Mouse (Mus musculus): ENCODE measurements around the gene Gm20931. TPM values are rescaled to one million over a fixed set of nuclear protein-coding genes. Genes with fewer than 3 reads are reported as not detected.
"Not testable (repeated sequence)": the region's sequence is repeated elsewhere in the genome, so short reads cannot be mapped to it uniquely, and the experiment has no call there.

The Gm20931 gene
- not detected in 2 replicates for polyA plus RNA-seq (2014; fragmentation: Nextera tagmentation; extraction: Ambion mirVana)

DNA sequence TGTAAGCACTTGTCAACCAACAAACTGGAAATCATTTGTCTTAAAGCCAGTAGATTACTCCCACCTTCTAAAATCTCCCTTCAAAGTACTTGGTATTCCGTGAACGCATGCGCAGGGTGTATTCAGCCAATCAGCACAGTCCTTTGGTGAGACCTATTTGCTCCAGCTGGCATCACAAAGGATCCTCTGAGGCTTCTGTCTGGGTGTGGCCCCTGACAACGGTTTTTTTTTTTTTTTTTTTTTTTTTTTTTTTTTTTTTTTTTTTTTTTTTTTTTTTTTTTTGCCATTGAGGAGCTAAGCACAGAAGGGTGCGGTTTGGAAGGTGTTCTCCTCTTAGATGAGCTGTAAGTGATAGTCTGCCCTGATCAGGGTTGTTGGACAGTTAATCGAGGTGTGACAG is at the start of gene Gm20931:
TSS of gene Gm20931 (plus strand) at position 301 of the 400 bp plus-strand sequence.
- H3K9ac ChIP-seq (ENCODE audit: low read depth, low read length); H3K4me1 ChIP-seq (ENCODE audit: control insufficient read depth, insufficient read depth, low read length); H3K4me3 ChIP-seq (ENCODE audit: low read depth, low read length); H3K9me3 ChIP-seq (replicated peaks; ENCODE audit: control insufficient read depth, low read length); H3K36me3 ChIP-seq (ENCODE audit: control insufficient read depth, insufficient read depth, low read length); H3K27me3 ChIP-seq (ENCODE audit: control insufficient read depth, insufficient read depth, low read length); H3K27ac ChIP-seq (ENCODE audit: low read depth, low read length); ATAC-seq (replicated peaks; ENCODE audit: insufficient number of reproducible peaks, low FRiP score, low TSS enrichment); H3K4me2 ChIP-seq: not testable (repeated sequence)
- no CpG with 5 or more reads among the region's 6 CpGs for WGBS (ENCODE audit: insufficient replicate concordance)
